Mouse (Mus musculus): ENCODE data around the gene 6030408B16Rik.

Gene 6030408B16Rik

GRCm38 (mm10) chr15:101267053-101268032, 25.7 kb upstream of the 6030408B16Rik start:
- no peak for DNase-seq

- DNase-seq: no peak
Measured at GRCm38 (mm10) chr15:101270101-101270820, 22.8 kb upstream of the 6030408B16Rik start.

GRCm38 (mm10) chr15:101271107-101271506, 21.9 kb upstream of the 6030408B16Rik start:
- no peak for DNase-seq

DNA sequence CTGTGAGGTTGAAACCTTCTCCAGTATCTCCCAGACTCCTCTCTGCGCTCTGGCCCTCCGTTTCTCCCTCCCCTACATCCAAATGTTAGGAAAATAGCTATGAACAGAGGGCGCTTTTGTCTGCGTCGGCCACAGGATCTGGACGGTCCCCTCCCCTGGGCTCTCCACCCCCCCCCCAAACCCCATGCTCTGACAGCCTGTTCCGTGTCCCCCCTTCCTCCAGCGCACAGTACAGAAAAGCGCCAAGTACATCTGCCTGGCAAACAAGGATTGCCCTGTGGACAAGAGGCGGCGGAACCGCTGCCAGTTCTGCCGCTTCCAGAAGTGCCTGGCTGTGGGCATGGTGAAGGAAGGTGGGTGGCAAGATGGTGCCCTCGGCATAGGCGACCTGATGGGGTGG, 21.5 kb upstream of the 6030408B16Rik start:
- DNase-seq: no peak

DNA sequence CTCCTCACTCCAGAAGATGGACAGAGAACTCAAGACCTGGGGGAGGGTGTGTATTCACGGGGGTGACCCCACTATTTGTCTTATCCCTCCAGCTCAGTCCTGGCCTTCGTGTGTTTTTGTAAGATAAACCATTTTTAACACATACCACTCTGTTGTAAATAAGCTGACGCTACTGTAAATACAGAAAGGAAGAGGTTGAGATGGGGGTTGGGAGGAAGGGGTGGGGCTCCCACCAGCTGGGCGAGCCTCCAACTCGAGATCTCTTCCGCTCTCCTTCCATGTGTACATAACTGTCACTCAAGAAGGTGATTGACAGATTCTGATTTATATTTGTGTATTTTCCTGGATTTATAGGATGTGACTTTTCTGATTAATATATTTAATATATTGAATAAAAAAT, 18.6 kb upstream of the 6030408B16Rik start:
- no peak for DNase-seq

DNA sequence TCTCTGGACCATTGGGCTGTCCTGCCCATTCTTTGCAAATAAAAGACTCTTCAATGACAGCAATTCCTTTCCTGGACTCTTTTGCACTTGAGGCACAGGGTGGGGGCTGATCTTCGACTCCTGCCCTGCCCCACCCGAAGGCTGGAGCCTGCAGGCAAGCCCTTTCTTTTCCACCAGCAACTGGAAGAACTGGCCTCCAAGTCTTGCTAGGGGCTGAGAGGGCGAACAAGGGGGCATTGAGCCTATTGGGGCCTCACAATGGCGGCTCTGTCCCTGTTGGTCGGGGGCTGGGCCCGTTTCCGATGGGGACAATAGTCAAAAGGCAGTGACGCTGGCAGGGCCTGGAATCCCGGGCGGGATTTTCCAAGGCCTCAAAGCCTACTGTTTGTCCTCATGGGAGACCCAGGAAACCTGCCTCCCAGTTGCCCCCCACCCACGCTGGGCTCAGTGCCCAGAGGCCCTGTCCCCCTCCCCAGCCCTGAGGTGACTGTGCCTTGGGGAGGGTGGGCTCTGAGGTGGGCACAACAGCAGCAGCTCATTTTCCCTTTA, 15.6 kb upstream of the 6030408B16Rik start:
- peak; percentile 67 for DNase-seq

DNA sequence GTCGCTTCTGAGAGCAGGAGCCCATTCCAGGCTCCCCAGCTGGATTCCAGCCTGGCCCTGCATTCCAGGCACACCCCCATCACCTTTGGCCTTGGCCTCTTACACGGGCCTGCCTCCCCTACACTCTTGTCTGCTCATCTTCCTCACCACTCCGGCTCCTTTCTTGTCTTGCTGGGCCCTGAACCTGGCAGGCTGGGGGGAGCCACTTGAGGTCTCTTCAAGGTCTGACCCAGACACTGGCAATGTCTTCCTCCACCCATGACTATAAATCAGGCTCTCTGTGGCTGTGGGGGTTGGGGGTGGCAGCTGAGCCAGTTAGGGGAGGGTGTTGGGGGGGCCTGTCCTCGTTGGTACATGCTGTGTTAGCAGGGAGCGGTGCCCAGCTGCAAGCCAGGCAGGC, 14.4 kb upstream of the 6030408B16Rik start:
- DNase-seq: no peak

DNA sequence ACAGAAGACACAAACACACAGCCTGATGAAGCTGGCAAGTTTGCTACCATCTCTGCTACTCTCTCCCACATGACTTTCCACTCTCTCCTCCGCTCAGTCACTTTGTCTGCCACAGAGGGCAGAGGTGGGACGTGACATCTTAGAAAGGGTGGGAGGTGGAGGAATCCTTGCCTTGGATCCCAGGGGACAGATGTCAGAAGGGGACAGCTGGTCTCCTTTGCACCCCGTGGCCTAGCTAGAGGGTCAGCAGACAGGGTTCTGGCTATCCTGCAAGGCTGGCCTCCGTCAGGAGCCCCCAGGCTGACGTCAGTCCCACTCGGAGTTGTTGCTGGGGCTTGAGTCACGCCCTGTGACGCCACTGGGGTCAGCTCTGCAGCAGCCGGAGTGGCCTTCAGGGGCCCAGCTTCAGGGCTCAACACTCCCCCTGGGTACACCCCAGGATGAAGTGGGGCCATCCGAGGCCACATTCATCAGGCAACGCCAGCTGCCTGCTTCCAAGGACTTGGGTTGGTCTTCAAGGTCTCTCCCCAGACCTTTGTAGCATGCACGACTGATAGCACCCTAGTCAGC, 13.5 kb upstream of the 6030408B16Rik start:
- DNase-seq: no peak

DNA sequence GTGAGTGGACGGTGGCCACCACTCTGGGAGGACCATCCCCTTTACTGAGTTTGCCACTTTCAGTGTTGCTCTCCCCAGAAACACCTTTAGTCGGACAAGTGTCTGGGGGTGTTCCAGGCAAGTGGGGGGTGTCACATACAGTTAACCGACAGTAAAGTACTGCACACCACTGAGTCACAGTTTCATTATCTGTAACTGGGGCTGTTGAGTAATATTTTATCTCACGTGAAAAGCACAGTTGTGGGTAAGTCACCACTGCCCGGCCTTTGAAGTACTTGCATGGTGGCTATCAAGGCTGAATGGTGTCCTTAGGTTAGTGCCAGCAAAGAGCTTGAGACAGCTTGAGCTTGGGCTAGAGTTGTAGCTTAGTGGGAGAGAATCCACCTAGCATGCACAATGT, 10.5 kb upstream of the 6030408B16Rik start:
- no peak for DNase-seq

- DNase-seq: no peak
Measured at GRCm38 (mm10) chr15:101283183-101283910, 9.7 kb upstream of the 6030408B16Rik start.

GRCm38 (mm10) chr15:101283911-101284750, 8.9 kb upstream of the 6030408B16Rik start, which contains the start of gene Atg101:
Gene Atg101 (plus strand): TSS chr15:101284272.
- DNase-seq: peak; percentile 90

GRCm38 (mm10) chr15:101286129-101286770, 6.8 kb upstream of the 6030408B16Rik start:
- no peak for DNase-seq

DNA sequence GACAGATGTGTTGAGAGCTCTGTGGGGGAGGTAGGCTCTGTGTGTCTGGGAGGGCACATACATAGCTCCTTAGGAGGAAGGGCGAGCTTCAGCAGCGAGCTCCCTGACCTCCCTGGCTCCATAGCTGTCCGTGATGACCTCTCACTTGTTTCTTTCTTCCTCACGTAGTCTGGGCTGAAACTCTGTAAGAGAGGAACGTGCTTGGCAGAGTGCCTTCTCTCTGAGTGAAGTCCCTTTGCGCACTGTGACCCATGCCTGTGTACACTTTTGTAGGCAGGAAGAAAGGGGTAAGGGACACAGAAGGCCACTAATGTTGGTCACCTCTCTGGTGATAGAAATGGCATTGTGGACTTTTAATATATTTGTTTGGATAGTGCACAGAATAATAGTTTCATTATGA, 5.7 kb upstream of the 6030408B16Rik start:
- no peak for DNase-seq

- no peak for DNase-seq
Measured at GRCm38 (mm10) chr15:101290354-101290753, 2.7 kb upstream of the 6030408B16Rik start.

GRCm38 (mm10) chr15:101292012-101292411, 1.0 kb upstream of the 6030408B16Rik start:
- no peak for DNase-seq

GRCm38 (mm10) chr15:101294028-101294894, 1.2 kb downstream of the 6030408B16Rik start:
- DNase-seq: no peak

DNA sequence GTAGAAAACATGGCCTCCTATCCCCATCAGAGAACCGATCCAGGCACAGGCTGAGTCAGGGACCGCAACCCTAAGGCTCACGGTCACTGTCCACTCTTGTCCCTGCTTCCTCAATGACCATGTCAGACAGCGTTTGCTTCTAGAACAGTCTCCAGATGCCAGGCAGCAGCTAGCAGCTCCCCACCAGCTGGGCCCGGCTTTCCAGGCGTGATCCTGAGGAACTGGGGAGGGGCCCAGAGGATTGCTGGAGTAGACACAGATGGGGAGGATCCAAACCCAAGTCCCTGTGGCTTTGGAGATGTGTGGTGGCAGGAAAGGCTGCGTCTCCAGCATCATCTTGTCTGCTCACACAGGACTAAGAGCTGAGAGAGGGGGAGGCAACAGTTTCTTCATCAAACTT, 2.1 kb downstream of the 6030408B16Rik start:
- no peak for DNase-seq

- DNase-seq: no peak
Measured at GRCm38 (mm10) chr15:101295616-101296015, 2.6 kb downstream of the 6030408B16Rik start.

- DNase-seq: no peak
Measured at GRCm38 (mm10) chr15:101296091-101296490, 3.1 kb downstream of the 6030408B16Rik start.

GRCm38 (mm10) chr15:101297988-101298387, 5.0 kb downstream of the 6030408B16Rik start:
- DNase-seq: no peak
